Mouse (Mus musculus) kidney, adult 2 months (tissue): ENCODE results near the gene Tpd52l1.

Experiments
- CTCF ChIP-seq: fragments of 200-500 bp; conservative IDR thresholded peaks from 2 replicates; pipeline ENCODE4 v1.5.1; 2011; ENCODE audit warnings: low read depth, mild to moderate bottlenecking, control low read depth, low read length, moderate library complexity, mixed read lengths; ENCODE audit not compliant: insufficient read depth, insufficient read length
- POLR2A ChIP-seq: fragments of 200-500 bp; IDR thresholded peaks from one replicate; pipeline ENCODE4 v1.6.1; 2011; ENCODE audit warnings: low read depth, low read length, control low read depth

GRCm38 (mm10) chr10:31296458-31296857, 149.3 kb downstream of the Tpd52l1 start:
- TF ChIP-seq CTCF = no peak
- TF ChIP-seq POLR2A = no peak
